Mouse (Mus musculus) heart, postnatal 25 days (tissue): Measurements from ENCODE around the gene Btbd35f1. TPM values are rescaled to one million over a fixed set of nuclear protein-coding genes. Genes with fewer than 3 reads are reported as not detected.
"Not testable (repeated sequence)": the region's sequence is repeated elsewhere in the genome, so short reads cannot be mapped to it uniquely, and the experiment has no call there.

Source experiments
- DNase-seq: peaks from one replicate; pipeline ENCODE4 v3.0.0; 2022; ENCODE audit warnings: low spot score
- intact Hi-C: fragments of 180-260 bp; cut with DNase I; formaldehyde crosslinking; loops from one replicate; pipeline ENCODE4 v1.15.1; 2025
- total RNA-seq, 2 experiments: library from RNA; stranded (reverse); gene quantifications; 2 replicates each; pipeline ENCODE4 v1.2.3; 2021

Btbd35f1 gene
- total RNA-seq = not detected

DNA sequence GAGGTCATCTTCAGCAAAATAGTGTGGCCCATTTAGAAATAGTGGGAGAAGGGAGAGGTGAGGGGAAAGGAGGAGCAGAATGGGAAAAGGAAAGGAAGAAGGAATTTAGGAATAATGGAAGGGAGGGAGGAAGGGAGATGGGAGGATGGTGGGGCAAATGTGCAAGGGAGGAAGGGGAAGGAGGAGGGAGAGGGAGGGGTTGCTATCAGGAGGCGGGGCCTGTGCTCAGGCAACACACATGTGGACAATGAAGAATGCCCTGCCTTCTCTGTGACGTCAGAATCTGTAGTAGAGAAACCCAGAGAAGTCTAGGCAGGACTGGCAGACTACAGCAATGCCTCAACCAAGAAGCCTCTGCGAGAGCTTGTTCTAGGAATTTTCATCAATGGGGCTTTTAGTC, at the start of gene Btbd35f1:
Gene Btbd35f1, plus strand, starts transcription at position 301 of the 400 bp plus-strand sequence.
- not testable (repeated sequence) for DNase-seq

DNA sequence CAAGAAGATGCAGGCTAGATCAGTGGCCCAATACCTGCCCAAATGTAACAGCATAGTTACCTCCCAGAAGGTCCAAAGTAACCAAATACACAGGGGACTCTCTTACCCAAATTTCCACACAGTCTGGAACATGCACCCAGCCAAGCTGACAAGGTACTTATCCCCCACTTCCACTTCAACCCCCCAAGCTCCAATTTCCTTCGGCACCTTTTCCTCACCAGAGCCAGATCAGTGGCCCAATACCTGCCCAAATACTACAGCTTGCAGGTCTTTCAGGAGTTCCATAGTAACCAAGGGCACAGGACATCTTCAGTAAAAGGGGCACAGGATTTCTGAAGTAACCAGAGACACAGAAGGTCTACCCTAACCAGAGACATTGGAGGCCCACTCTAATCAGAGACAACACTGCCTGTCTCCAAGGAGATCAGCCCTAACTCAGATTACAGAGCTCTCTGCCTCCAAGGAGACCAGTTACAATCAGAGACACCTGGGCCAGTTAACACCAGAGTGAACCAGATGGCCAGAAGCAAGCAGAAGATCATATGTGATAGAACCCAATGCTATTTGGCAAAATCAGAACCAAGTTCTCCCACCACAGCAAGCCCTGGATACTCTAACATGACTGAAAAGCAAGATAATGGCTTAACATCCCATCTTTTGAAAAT, 31.2 kb downstream of the Btbd35f1 start:
- DNase-seq, intact Hi-C loops: not testable (repeated sequence)

More for the DNA sequence above, at the start of gene Btbd35f1:
- intact Hi-C loops = not testable (repeated sequence)

DNA sequence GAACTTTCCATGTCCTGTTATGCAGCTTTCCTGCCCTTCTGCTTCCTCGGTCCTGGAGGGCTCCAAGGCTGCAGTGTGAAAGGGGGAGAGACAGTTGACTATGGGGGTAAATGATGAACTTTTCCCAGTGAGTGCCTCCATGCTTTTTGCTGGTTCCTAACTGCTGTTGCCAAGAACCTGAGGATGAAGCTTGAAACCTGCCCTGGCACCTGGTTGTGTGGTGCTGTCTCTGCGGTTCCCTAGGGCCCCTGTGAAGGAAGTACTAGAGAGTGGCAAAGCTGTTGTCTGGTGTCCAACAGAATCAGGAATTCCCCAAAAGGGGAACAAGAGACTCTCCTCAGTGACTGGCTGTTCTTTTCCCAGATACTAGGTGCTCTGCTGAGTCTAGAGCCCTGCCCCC, 41.2 kb downstream of the Btbd35f1 start:
- intact Hi-C loops, DNase-seq: not testable (repeated sequence)

DNA sequence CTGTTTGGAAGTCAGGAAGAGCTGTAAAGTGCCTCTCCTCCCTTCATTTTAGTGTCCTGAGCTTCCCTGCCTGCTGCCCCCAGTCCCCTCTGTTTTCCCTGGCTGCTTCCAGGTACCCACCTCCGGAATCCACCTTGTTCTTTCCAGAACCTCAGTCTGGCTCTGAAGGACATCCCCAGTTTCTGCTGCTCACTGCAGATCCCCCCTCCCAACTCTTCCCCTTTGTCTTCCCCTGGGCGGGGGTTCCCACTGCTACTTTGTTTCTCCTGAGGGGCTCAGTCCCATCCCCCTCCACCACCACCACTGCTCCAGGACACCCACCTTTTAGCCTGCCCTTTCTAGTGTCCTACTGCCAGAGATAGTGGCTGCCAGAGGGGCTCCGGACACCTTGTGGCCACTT, 41.6 kb downstream of the Btbd35f1 start:
- DNase-seq, intact Hi-C loops: not testable (repeated sequence)

Other genes starting within 250 kb of the Btbd35f1 start
- not detected for gene Gm5926, start 90.7 kb downstream of the Btbd35f1 start, total RNA-seq
- not detected for gene Btbd35f21, start 166.1 kb downstream of the Btbd35f1 start, total RNA-seq